Mouse (Mus musculus): ENCODE measurements around the gene Exoc2.

- TF ChIP-seq CTCF (IDR thresholded peaks at IDR 0.05): no peak
- TF ChIP-seq EP300 (IDR thresholded peaks at IDR 0.05): no peak
These were observed 187.5 kb downstream of the Exoc2 start for GRCm38 (mm10) chr13:30786235-30787035.
